Mouse (Mus musculus) kidney, embryonic 14.5 days (tissue): ENCODE data around the gene Shisa3. TPM values are rescaled to one million over a fixed set of nuclear protein-coding genes. Genes with fewer than 3 reads are reported as not detected.

ENCODE experiments used
- ATAC-seq: fragments of 200-750 bp; cut with Nextera tagmentation; 2 replicates; pipeline ENCODE4 v1.8.0; 2017; ENCODE audit warnings: moderate number of reproducible peaks, mild to moderate bottlenecking, moderate TSS enrichment, moderate library complexity; ENCODE audit not compliant: low FRiP score, low TSS enrichment
- H3K27ac ChIP-seq: fragments of 300-500 bp; sonication (generic); 2 replicates; pipeline ENCODE4 v1.5.1; 2014; ENCODE audit warnings: low read depth, mild to moderate bottlenecking, low read length, moderate library complexity, mixed read lengths
- H3K27me3 ChIP-seq: fragments of 300-500 bp; sonication (generic); 2 replicates; pipeline ENCODE4 v1.6.1; 2014; ENCODE audit warnings: mild to moderate bottlenecking, low read length; ENCODE audit not compliant: control insufficient read depth, insufficient read depth
- H3K36me3 ChIP-seq: fragments of 300-500 bp; sonication (generic); 2 replicates; pipeline ENCODE4 v1.6.1; 2014; ENCODE audit warnings: low read length, mixed read lengths; ENCODE audit not compliant: control insufficient read depth, insufficient read depth
- H3K4me1 ChIP-seq: fragments of 300-500 bp; sonication (generic); 2 replicates; pipeline ENCODE4 v1.6.1; 2014; ENCODE audit warnings: low read length, mixed read lengths; ENCODE audit not compliant: control insufficient read depth, insufficient read depth
- H3K4me2 ChIP-seq: fragments of 300-500 bp; sonication (generic); replicated peaks from 2 replicates; pipeline ENCODE4 v1.6.1; 2014; ENCODE audit warnings: low read depth, mild to moderate bottlenecking, low read length
- H3K4me3 ChIP-seq: fragments of 300-500 bp; sonication (generic); 2 replicates; pipeline ENCODE4 v1.5.1; 2014; ENCODE audit warnings: mild to moderate bottlenecking, low read length
- H3K9ac ChIP-seq: fragments of 300-500 bp; sonication (generic); 2 replicates; pipeline ENCODE4 v1.6.1; 2014; ENCODE audit warnings: low read depth, mild to moderate bottlenecking, low read length, moderate library complexity
- H3K9me3 ChIP-seq: fragments of 300-500 bp; sonication (generic); 2 replicates; pipeline ENCODE4 v1.6.1; 2016; ENCODE audit warnings: low read length; ENCODE audit not compliant: control insufficient read depth
- WGBS: fragments of 180-500 bp; shearing (Covaris S2); extraction: QIAGEN DNeasy Blood & Tissue Kit; methylation state at CpG from one replicate; pipeline ENCODE4 v1.1.7; 2014; 5-methylcytosine and 5-hydroxymethylcytosine counted together
- polyA plus RNA-seq: library from polyadenylated mRNA; unstranded; fragments of >200 nt; fragmentation: Nextera tagmentation; extraction: Ambion mirVana; gene quantifications from 2 replicates; pipeline ENCODE4 v1.2.1, GENCODE M21; 2014

Shisa3 gene
- polyA plus RNA-seq, 1 experiment from 2014 or later: 145 TPM

GRCm38 (mm10) chr5:67629440-67629839, 21.8 kb downstream of the Shisa3 start:
- WGBS: 42% methylated on average over 7 of the region's 7 CpGs

GRCm38 (mm10) chr5:67629861-67630260, 22.2 kb downstream of the Shisa3 start:
- ATAC-seq: peak; percentile 32; the same call in 1 of the 2 replicates
- Histone ChIP-seq H3K9ac (no peak overlapping the region), H3K4me1 (peaks cover 18% of the 10 kb centered on the region), H3K27me3 (no peaks in the 10 kb centered on the region), H3K4me2 (no peak overlapping the region), H3K9me3 (no peaks in the 10 kb centered on the region), H3K4me3 (no peak overlapping the region), H3K36me3 (no peaks in the 10 kb centered on the region), H3K27ac (no peak overlapping the region)
- 71% methylated on average over 6 of the region's 6 CpGs for WGBS

More at GRCm38 (mm10) chr5:67629440-67629839, 21.8 kb downstream of the Shisa3 start:
- peak; percentile 78; the same call in 1 of the 2 replicates for ATAC-seq
- Histone ChIP-seq H3K27ac (no peak overlapping the region), H3K4me3 (no peak overlapping the region), H3K4me1 (peaks cover 16% of the 10 kb centered on the region), H3K9ac (no peak overlapping the region), H3K9me3 (no peaks in the 10 kb centered on the region), H3K36me3 (no peaks in the 10 kb centered on the region), H3K4me2 (no peak overlapping the region), H3K27me3 (no peaks in the 10 kb centered on the region)

DNA sequence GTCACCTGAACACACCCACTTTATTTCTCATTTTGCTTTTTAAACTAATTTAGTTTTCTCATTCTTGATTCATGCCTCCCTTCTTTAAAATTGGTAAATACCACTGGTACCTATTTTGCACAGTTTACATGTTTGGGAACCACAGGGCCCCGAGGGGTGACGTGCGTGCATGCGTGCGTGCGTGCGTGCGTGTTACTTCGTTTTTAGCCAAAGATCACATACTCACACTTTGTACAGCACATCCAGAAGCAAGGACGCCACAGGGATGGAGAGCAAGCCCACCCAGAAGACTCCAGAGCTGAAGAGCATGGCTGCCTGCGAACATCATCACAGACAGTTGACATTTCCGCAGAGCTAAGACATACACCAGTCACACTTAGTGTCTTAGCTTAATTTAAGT, 23.6 kb downstream of the Shisa3 start:
- H3K9ac ChIP-seq: no peak overlapping the region
- H3K27ac ChIP-seq: no peak overlapping the region
- ATAC-seq: no peak
- no peaks in the 10 kb centered on the region for H3K36me3 ChIP-seq
- H3K4me2 ChIP-seq: no peak overlapping the region
- 96% methylated on average over 12 of the region's 12 CpGs for WGBS
- peaks cover 18% of the 10 kb centered on the region for H3K4me1 ChIP-seq
- no peaks in the 10 kb centered on the region for H3K9me3 ChIP-seq
- no peak overlapping the region for H3K4me3 ChIP-seq
- no peaks in the 10 kb centered on the region for H3K27me3 ChIP-seq

DNA sequence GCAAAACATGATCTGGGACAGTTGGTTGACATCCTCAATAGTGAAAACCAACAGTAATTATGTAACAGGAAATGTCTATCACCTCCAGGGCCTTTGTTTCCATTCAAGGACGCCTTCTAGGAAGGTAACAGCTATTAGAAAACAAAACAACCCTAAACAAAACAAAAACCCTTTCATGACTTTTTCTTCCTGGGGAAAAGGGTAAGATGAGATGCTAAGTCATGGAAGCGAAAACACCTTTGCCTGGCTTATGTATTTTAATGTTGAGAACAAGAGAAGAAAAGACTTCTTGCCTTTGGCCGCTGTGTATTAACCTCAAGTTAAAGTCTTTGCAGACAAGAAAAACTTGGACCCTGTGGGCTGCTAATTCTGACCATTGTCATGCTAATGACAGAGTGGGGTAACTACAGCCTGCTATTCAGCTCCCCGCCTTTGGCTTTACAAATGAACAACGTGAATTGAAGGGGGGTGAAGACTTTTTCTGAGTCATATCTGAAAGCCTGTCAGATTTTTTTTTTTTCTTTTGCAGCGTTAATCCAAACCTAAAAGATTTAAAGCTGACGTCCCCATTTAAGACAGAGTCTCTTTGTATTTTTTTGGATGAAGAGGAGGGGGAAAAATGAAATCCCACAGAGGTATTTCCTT, 25.6 kb downstream of the Shisa3 start:
- ATAC-seq: no peak
- H3K36me3 ChIP-seq: no peaks in the 10 kb centered on the region
- no peak overlapping the region for H3K9ac ChIP-seq
- H3K4me3 ChIP-seq: no peak overlapping the region
- no peaks in the 10 kb centered on the region for H3K9me3 ChIP-seq
- no peak overlapping the region for H3K4me2 ChIP-seq
- H3K27ac ChIP-seq: no peak overlapping the region
- WGBS: 33% methylated on average over 7 of the region's 7 CpGs
- H3K4me1 ChIP-seq: peaks cover 14% of the 10 kb centered on the region
- no peaks in the 10 kb centered on the region for H3K27me3 ChIP-seq

DNA sequence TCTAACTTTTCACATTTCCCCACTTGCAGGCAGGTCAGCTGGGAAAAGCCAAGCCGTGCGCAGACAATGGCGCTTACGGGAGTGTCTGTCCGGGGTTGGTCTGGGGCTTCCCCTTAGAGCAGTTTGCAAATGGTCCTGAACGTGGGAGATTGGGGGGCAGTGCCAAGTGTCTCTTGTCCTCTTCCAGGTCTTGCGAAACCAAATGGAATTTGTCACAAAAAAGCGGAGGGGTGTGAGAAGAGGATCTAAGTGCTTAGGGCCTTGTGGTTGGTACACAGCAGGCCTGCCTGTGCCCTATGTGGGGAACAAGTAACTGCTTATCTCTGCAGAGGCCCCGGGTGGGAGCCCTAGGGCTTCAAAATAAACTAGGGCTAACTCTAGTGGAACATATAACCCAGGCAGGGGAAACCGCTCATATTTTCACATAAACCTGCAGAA, 26.2 kb downstream of the Shisa3 start:
- no peak overlapping the region for H3K4me3 ChIP-seq
- no peak for ATAC-seq
- no peaks in the 10 kb centered on the region for H3K9me3 ChIP-seq
- H3K4me2 ChIP-seq: no peak overlapping the region
- no peaks in the 10 kb centered on the region for H3K27me3 ChIP-seq
- WGBS: 24% methylated on average over 10 of the region's 10 CpGs
- H3K9ac ChIP-seq: no peak overlapping the region
- H3K27ac ChIP-seq: no peak overlapping the region
- peaks cover 14% of the 10 kb centered on the region for H3K4me1 ChIP-seq
- no peaks in the 10 kb centered on the region for H3K36me3 ChIP-seq

DNA sequence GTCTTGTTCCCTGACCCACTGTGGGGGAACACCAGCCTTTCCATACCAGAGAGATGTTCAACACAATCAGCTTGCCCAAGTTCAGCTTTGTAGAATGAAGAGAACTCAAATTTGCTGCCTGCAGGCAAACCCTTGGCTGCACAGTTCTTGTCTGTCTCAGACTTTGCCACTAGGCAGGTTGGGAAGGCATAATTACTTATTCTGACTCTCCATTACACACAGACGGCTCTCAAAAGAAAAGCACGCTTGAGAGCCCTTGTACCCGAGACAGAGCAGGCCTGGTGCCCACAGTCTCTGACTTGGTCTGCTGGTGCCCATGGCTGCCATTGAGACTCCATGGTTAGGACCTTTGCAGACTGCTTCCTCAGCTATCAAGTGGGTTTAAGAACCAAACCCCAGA, 26.7 kb downstream of the Shisa3 start:
- Histone ChIP-seq H3K9ac (no peak overlapping the region), H3K4me3 (no peak overlapping the region), H3K4me2 (no peak overlapping the region), H3K9me3 (no peaks in the 10 kb centered on the region), H3K27ac (no peak overlapping the region; the same call in 1 of the 2 replicates), H3K4me1 (peaks cover 14% of the 10 kb centered on the region), H3K36me3 (no peaks in the 10 kb centered on the region), H3K27me3 (no peaks in the 10 kb centered on the region)
- no peak for ATAC-seq
- 35% methylated on average over 3 of the region's 3 CpGs for WGBS

DNA sequence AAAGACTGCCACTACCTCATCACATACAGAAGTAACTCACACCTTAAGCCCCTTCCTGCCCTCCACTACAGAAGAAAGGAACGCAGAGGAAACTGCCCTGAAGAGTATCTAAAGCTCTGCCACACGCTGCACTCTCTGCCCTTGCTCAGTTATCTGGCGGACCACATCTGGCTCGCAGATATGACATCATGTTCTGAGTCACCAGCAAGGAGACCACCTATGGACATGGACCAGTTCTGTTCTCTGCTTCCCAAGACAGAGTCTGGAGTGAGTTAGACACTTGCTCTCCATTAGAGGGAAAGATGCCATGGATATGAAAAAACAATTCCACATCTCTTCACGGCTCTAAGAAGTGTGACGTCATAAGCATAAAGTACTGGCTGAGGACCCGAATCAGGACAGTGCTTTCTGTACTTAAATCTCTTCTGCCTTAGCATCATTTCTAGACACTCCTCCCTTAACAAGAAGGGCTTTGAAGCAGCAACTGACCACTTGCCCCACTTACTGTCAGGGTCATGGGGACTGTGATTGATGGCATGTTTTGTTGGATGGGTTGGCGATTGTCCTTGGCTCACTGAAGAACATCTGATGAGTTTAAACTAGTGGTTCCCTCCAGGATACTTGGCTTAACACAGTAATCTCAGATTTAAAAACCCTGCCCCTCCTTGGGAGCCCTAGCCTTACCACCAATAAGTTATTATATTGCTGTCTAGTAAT, 33.1 kb downstream of the Shisa3 start:
- ATAC-seq: peak; percentile 53

DNA sequence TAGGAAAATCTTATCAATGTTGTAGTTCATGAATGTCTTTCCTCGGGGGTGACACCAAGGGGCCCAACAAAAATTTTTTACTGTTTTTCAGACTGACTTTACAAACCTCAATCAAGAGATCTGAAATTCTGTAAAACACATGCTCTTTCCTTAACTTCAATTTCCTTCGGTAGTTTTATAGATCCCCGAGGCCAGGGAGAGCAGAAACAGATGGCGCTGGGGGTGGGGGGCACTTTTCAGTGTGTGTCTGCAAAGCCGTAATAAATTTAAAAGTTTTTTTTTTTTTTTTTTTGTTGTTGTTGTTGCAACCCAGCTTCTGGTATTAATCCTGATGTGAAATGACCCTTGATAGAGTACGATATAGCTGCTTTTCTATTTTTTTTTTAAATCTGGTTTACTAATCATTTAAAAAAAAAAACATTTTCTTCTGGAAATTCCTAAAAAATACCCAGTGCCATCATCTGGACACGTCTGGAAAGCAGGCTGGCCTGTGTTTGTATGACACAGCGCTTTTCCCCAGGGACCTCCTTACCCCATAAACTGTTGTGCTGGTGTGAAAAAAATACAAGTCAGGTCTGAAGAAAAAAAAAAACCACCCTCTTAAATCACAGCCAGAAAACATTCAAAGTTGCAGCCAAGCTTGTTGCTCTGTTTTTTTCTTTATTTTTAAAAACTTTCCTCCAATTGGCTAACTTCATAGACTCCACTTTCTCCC, 33.9 kb downstream of the Shisa3 start:
- no peaks in the 10 kb centered on the region for H3K9me3 ChIP-seq
- peak; percentile 47 for ATAC-seq
- WGBS: 22% methylated on average over 8 of the region's 8 CpGs
- no peak overlapping the region for H3K4me3 ChIP-seq
- H3K27ac ChIP-seq: no peak overlapping the region
- H3K4me2 ChIP-seq: no peak overlapping the region
- H3K36me3 ChIP-seq: no peaks in the 10 kb centered on the region
- no peaks in the 10 kb centered on the region for H3K27me3 ChIP-seq
- peaks cover 12% of the 10 kb centered on the region; the same call in 1 of the 2 replicates for H3K4me1 ChIP-seq
- H3K9ac ChIP-seq: no peak overlapping the region

More for the DNA sequence above, 33.1 kb downstream of the Shisa3 start:
- no peaks in the 10 kb centered on the region for H3K27me3 ChIP-seq
- no peak overlapping the region for H3K4me2 ChIP-seq
- H3K36me3 ChIP-seq: no peaks in the 10 kb centered on the region
- H3K9me3 ChIP-seq: no peaks in the 10 kb centered on the region
- H3K4me3 ChIP-seq: no peak overlapping the region
- peak overlapping the region; percentile 73; the same call in 1 of the 2 replicates for H3K27ac ChIP-seq
- WGBS: 54% methylated on average over 8 of the region's 8 CpGs
- peaks cover 12% of the 10 kb centered on the region; the same call in 1 of the 2 replicates for H3K4me1 ChIP-seq
- no peak overlapping the region for H3K9ac ChIP-seq
